Mouse (Mus musculus) MEL (cell line): ENCODE data around the gene Fbxw11.

Experiments used
- CTCF ChIP-seq, 3 experiments: IDR thresholded peaks in 2 of 3; conservative IDR thresholded peaks in 1 of 3; 2 replicates each; pipeline ENCODE4 v1.5.1; 2011 to 2012; ENCODE audit warnings: low read length in 3 of 3, low read depth in 2 of 3, mild to moderate bottlenecking in 2 of 3, improper control_type of control experiment in 1 of 3, inconsistent platforms in 1 of 3, mixed read lengths in 1 of 3, moderate library complexity in 1 of 3; ENCODE audit not compliant: control insufficient read depth in 1 of 3, insufficient read depth in 1 of 3, poor library complexity in 1 of 3, severe bottlenecking in 1 of 3
- EP300 ChIP-seq, 2 experiments: IDR thresholded peaks; 2 replicates each; pipeline ENCODE4 v1.6.1; 2011; ENCODE audit warnings: improper control_type of control experiment in 2 of 2, low read length in 2 of 2, low read depth in 1 of 2, mild to moderate bottlenecking in 1 of 2
- MYC ChIP-seq: IDR thresholded peaks from 2 replicates; pipeline ENCODE4 v1.6.1; 2011; ENCODE audit warnings: low read depth, mild to moderate bottlenecking, low read length, improper control_type of control experiment, moderate library complexity
- POLR2AphosphoS2 ChIP-seq: IDR thresholded peaks from 2 replicates; pipeline ENCODE4 v1.6.1; 2011; ENCODE audit warnings: low read length, improper control_type of control experiment
- RAD21 ChIP-seq: IDR thresholded peaks from 2 replicates; pipeline ENCODE4 v1.6.1; 2011; ENCODE audit warnings: mild to moderate bottlenecking, low read depth, low read length, improper control_type of control experiment
- TAL1 ChIP-seq: IDR thresholded peaks from 2 replicates; pipeline ENCODE4 v1.6.1; 2012; ENCODE audit warnings: mild to moderate bottlenecking, inconsistent platforms, low read length, moderate library complexity, mixed read lengths
- USF2 ChIP-seq, 2 experiments: IDR thresholded peaks; 2 replicates each; pipeline ENCODE4 v1.6.1; 2011 to 2012; ENCODE audit warnings: improper control_type of control experiment in 2 of 2, low read length in 2 of 2, borderline replicate concordance in 1 of 2, inconsistent platforms in 1 of 2, low read depth in 1 of 2, mild to moderate bottlenecking in 1 of 2; ENCODE audit not compliant: insufficient read depth in 1 of 2
- ZMIZ1 ChIP-seq: IDR thresholded peaks from 2 replicates; pipeline ENCODE4 v1.6.1; 2012; ENCODE audit warnings: low read depth, mild to moderate bottlenecking, inconsistent platforms, low read length, improper control_type of control experiment, moderate library complexity

DNA sequence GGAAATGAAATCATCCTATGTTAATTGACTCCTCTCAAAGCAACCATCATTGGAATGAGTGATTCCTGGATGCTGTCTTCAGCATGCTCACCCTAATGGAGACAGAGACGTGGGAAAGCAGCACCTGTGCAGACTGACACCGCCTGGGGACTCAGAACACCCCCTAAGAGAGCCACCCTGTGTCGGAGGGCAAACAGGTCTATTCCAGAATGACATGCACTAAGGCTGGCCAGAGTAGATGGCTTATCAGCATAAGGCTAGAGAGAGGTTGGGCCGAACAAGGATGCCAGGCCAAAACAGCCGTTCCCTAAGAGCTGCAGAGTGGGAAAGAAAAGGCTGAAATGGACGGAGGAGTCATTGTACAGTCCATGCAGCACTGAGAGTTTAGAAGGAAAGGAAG lies 16.4 kb upstream of the Fbxw11 start:
- TF ChIP-seq ZMIZ1 (no peak), RAD21 (no peak), USF2 (IDR thresholded peaks at IDR 0.05; ENCODE audit: borderline replicate concordance in 1 of 2, insufficient read depth in 1 of 2, low read depth in 1 of 2, low read length in 2 of 2) (no peak), TAL1 (no peak), POLR2AphosphoS2 (no peak), EP300 (IDR thresholded peaks at IDR 0.05; ENCODE audit: low read depth in 1 of 2, low read length in 2 of 2) (no peak), CTCF (IDR thresholded peaks at IDR 0.05 in 2 of 3, conservative IDR thresholded peaks at IDR 0.05 in 1 of 3; ENCODE audit: control insufficient read depth in 1 of 3, insufficient read depth in 1 of 3, low read depth in 2 of 3, low read length in 3 of 3, poor library complexity in 1 of 3, severe bottlenecking in 1 of 3) (no peak), MYC (no peak)
